Mouse (Mus musculus) E14TG2a.4 (cell line): Measurements from ENCODE around the gene Ptprn2.

Source experiments
- CTCF ChIP-seq: conservative IDR thresholded peaks from 2 replicates; pipeline ENCODE4 v1.5.1; 2014; ENCODE audit warnings: low read length
- NANOG ChIP-seq: IDR thresholded peaks from 2 replicates; pipeline ENCODE4 v1.6.1; 2014; ENCODE audit warnings: borderline replicate concordance, low read length, mixed read lengths
- POU5F1 ChIP-seq: IDR thresholded peaks from 2 replicates; pipeline ENCODE4 v1.6.1; 2014; ENCODE audit warnings: low read length, borderline replicate concordance

- no peak for TF ChIP-seq CTCF
- no peak for TF ChIP-seq POU5F1
- no peak for TF ChIP-seq NANOG
Observed at GRCm38 (mm10) chr12:117263081-117263480, 777.6 kb downstream of the Ptprn2 start.
